Mouse (Mus musculus) heart, adult 2 months (tissue): Measurements from ENCODE around the gene Borcs6.

Experiments
- CTCF ChIP-seq: fragments of 200-600 bp; IDR thresholded peaks from 2 replicates; pipeline ENCODE4 v1.8.1; 2022; ENCODE audit warnings: antibody characterized with exemption, mild to moderate bottlenecking, moderate library complexity
- EP300 ChIP-seq: fragments of 200-500 bp; IDR thresholded peaks from 2 replicates; pipeline ENCODE4 v1.6.1; 2011; ENCODE audit warnings: low read depth, low read length, control low read depth; ENCODE audit not compliant: insufficient read depth

GRCm38 (mm10) chr11:69066956-69067355, 7.4 kb downstream of the Borcs6 start:
- TF ChIP-seq CTCF: no peak
- peak; percentile 80; the same call in 1 of the 2 replicates for TF ChIP-seq EP300
